Mouse (Mus musculus) liver, embryonic 14.5 days (tissue): ENCODE measurements around the gene Enox1.

Experiments used
- CTCF ChIP-seq: IDR thresholded peaks from 2 replicates; pipeline ENCODE4 v1.5.1; 2016; ENCODE audit warnings: antibody characterized with exemption, low read depth, control low read depth
- EP300 ChIP-seq: IDR thresholded peaks from 2 replicates; pipeline ENCODE4 v1.6.1; 2016; ENCODE audit warnings: antibody characterized with exemption, low read depth

GRCm38 (mm10) chr14:77508036-77508435, 351.5 kb downstream of the Enox1 start:
- no peak for TF ChIP-seq EP300
- TF ChIP-seq CTCF, result no peak
